8 mouse cellular contexts compared by ENCODE assay signal in genomic region chr17:15715013-15715902, GRCm38 (mm10). TPM values are rescaled to one million over a fixed set of nuclear protein-coding genes. Genes with fewer than 3 reads are reported as not detected.
DNase-seq lines count a peak whose midpoint lies in the region; ATAC-seq and TF ChIP-seq lines count a peak whose summit lies in the region.

No protein-coding gene starts in this region.

- H3K9me3 ChIP-seq in neural tube, embryonic 11.5 days (ENCODE audit: control insufficient read depth, low read length) = no peaks in the 10 kb centered on the region
- H3K9me3 ChIP-seq in forebrain, embryonic 12.5 days = no peaks in the 10 kb centered on the region
- no peaks in the 10 kb centered on the region for H3K9me3 ChIP-seq in kidney, postnatal 0 days (replicated peaks; ENCODE audit: low read length)

- ATAC-seq in neural tube, embryonic 11.5 days (ENCODE audit: insufficient read depth, low FRiP score, low TSS enrichment) = no peak
- ATAC-seq in forebrain, embryonic 12.5 days (ENCODE audit: low FRiP score) = 0 out of 2 replicates have a peak, but pooled peaks have one; percentile 60
- no peak for ATAC-seq in kidney, postnatal 0 days (replicated peaks; ENCODE audit: low FRiP score, low read depth)
- peak; percentile 96 for ATAC-seq in megakaryocyte-erythroid progenitor cell, adult 5-6 weeks (replicated peaks; ENCODE audit: low FRiP score, low TSS enrichment, poor library complexity, severe bottlenecking)

- H3K27ac ChIP-seq in neural tube, embryonic 11.5 days (ENCODE audit: low read depth, low read length) = no peak overlapping the region
- no peak overlapping the region for H3K27ac ChIP-seq in forebrain, embryonic 12.5 days
- no peak overlapping the region for H3K27ac ChIP-seq in kidney, postnatal 0 days

- H3K4me2 ChIP-seq in neural tube, embryonic 11.5 days (ENCODE audit: low read depth) = no peak overlapping the region
- H3K4me2 ChIP-seq in forebrain, embryonic 12.5 days = no peak overlapping the region
- no peak overlapping the region for H3K4me2 ChIP-seq in kidney, postnatal 0 days (ENCODE audit: low read length)

- H3K4me3 ChIP-seq in neural tube, embryonic 11.5 days (ENCODE audit: low read depth, low read length) = no peak overlapping the region
- no peak overlapping the region for H3K4me3 ChIP-seq in forebrain, embryonic 12.5 days (replicated peaks)
- H3K4me3 ChIP-seq in kidney, postnatal 0 days (replicated peaks; ENCODE audit: low read depth, low read length) = no peak overlapping the region

- peaks cover 4% of the 10 kb centered on the region; the same call in 1 of the 2 replicates for H3K36me3 ChIP-seq in neural tube, embryonic 11.5 days (ENCODE audit: control insufficient read depth, insufficient read depth, low read length)
- H3K36me3 ChIP-seq in forebrain, embryonic 12.5 days (replicated peaks) = peaks cover 27% of the 10 kb centered on the region
- H3K36me3 ChIP-seq in kidney, postnatal 0 days (ENCODE audit: insufficient read depth, low read length) = 0 out of 2 replicates have a peak, but pooled peaks cover 4% of the 10 kb centered on the region

- 80% methylated on average over 3 of the region's 3 CpGs for WGBS in neural tube, embryonic 11.5 days
- WGBS in forebrain, embryonic 12.5 days = 68% methylated on average over 3 of the region's 3 CpGs
- 68% methylated on average over 3 of the region's 3 CpGs for WGBS in kidney, postnatal 0 days

- peak; percentile 61 for TF ChIP-seq CTCF in kidney, postnatal 0 days (IDR thresholded peaks at IDR 0.05; ENCODE audit: low read depth)

- no peaks in the 10 kb centered on the region for H3K4me1 ChIP-seq in neural tube, embryonic 11.5 days (ENCODE audit: control insufficient read depth, insufficient read depth, low read length)
- H3K4me1 ChIP-seq in forebrain, embryonic 12.5 days = peaks cover 2% of the 10 kb centered on the region; the same call in 1 of the 2 replicates
- no peaks in the 10 kb centered on the region for H3K4me1 ChIP-seq in kidney, postnatal 0 days (replicated peaks; ENCODE audit: insufficient read depth, low read length)

- H3K27me3 ChIP-seq in neural tube, embryonic 11.5 days (ENCODE audit: control insufficient read depth, insufficient read depth, low read length) = no peaks in the 10 kb centered on the region
- no peaks in the 10 kb centered on the region for H3K27me3 ChIP-seq in forebrain, embryonic 12.5 days
- H3K27me3 ChIP-seq in kidney, postnatal 0 days (ENCODE audit: insufficient read depth, low read length) = no peaks in the 10 kb centered on the region

- no peak overlapping the region for H3K9ac ChIP-seq in neural tube, embryonic 11.5 days (ENCODE audit: low read length)
- H3K9ac ChIP-seq in forebrain, embryonic 12.5 days = no peak overlapping the region
- H3K9ac ChIP-seq in kidney, postnatal 0 days (ENCODE audit: low read depth, low read length) = no peak overlapping the region

- peak; percentile 18 for DNase-seq in neural tube, embryonic 11.5 days (ENCODE audit: low spot score)
- DNase-seq in neural tube, embryonic 10.5 days (ENCODE audit: extremely low spot score, low spot score) = no peak
- peak; percentile 66 for DNase-seq in R1 (ENCODE audit: low read depth, low spot score)
- peak; percentile 27 for DNase-seq in kidney, postnatal 0 days (ENCODE audit: low spot score)
- peak; percentile 50 for DNase-seq in testis, postnatal 10 days (ENCODE audit: low spot score)
- no peak for DNase-seq in gastrocnemius, adult 18-20 months (ENCODE audit: low spot score)

RNA-seq across cellular contexts. Expression of gene Chd1, which starts 10.5 kb away (rescaled TPM):
- 38.8 and 39.7 TPM in 2 replicates for polyA plus RNA-seq in neural tube, embryonic 11.5 days (2014; fragmentation: Nextera tagmentation; extraction: Ambion mirVana)
- polyA plus RNA-seq in forebrain, embryonic 12.5 days (2016; fragmentation: Nextera tagmentation; extraction: Ambion mirVana) = 44.8 and 48.3 TPM in 2 replicates
- 23.4 and 24.4 TPM in 2 replicates for polyA plus RNA-seq in kidney, postnatal 0 days (2015; fragmentation: Nextera tagmentation; extraction: Ambion mirVana)
- total RNA-seq in megakaryocyte-erythroid progenitor cell, adult 5-6 weeks (2014; fragmentation: Nextera tagmentation) = 44.4 and 52.7 TPM in 2 replicates
- total RNA-seq in megakaryocyte-erythroid progenitor cell, adult 5-6 weeks (2017) = 73.9 and 85.8 TPM in 2 replicates
- total RNA-seq in gastrocnemius, adult 18-20 months (2021) = 10 to 100 TPM; 12.0 to 14.7 TPM

Comparison
In these comparisons a context has a peak if more than half of its experiments do, and no peak if none do; other contexts are left out.
1. DNase-seq: peak in neural tube, embryonic 11.5 days (single experiment), R1 (single experiment), kidney, postnatal 0 days (single experiment) and testis, postnatal 10 days (single experiment); none in neural tube, embryonic 10.5 days (single experiment) and gastrocnemius, adult 18-20 months (single experiment).
2. ATAC-seq: peak in forebrain, embryonic 12.5 days (single experiment) and megakaryocyte-erythroid progenitor cell, adult 5-6 weeks (single experiment); none in neural tube, embryonic 11.5 days (single experiment) and kidney, postnatal 0 days (single experiment).